Mouse (Mus musculus): ENCODE results near the gene Mpz. TPM values are rescaled to one million over a fixed set of nuclear protein-coding genes. Genes with fewer than 3 reads are reported as not detected.

Gene Mpz
- polyA plus RNA-seq, 1 experiment from 2014 or later: 0.05 TPM

GRCm38 (mm10) chr1:171105226-171105625 is 45.3 kb upstream of the Mpz start:
- H3K36me3 ChIP-seq (replicated peaks; ENCODE audit: insufficient read depth, low read length): no peaks in the 10 kb centered on the region
- no peak overlapping the region for H3K4me3 ChIP-seq (ENCODE audit: low read depth, low read length)
- no peak for ATAC-seq
- H3K9ac ChIP-seq (replicated peaks): no peak overlapping the region
- no peaks in the 10 kb centered on the region for H3K9me3 ChIP-seq (ENCODE audit: low read length)
- no peak for TF ChIP-seq EP300 (IDR thresholded peaks at IDR 0.05; ENCODE audit: low read depth)
- TF ChIP-seq CTCF (IDR thresholded peaks at IDR 0.05; ENCODE audit: low read depth): no peak
- H3K27me3 ChIP-seq (ENCODE audit: insufficient read depth, low read length): no peaks in the 10 kb centered on the region
- no peak overlapping the region for H3K27ac ChIP-seq (ENCODE audit: low read depth)
- 81% methylated on average over 6 of the region's 6 CpGs for WGBS (ENCODE audit: insufficient replicate concordance)
- peaks cover 9% of the 10 kb centered on the region; the same call in 1 of the 2 replicates for H3K4me1 ChIP-seq (ENCODE audit: insufficient read depth)
- H3K4me2 ChIP-seq (ENCODE audit: low read depth, low read length): no peak overlapping the region
- DNase-seq: no peak

- Histone ChIP-seq H3K4me1 (ENCODE audit: insufficient read depth) (peaks cover 24% of the 10 kb centered on the region), H3K9ac (replicated peaks) (no peak overlapping the region), H3K36me3 (replicated peaks; ENCODE audit: insufficient read depth, low read length) (no peaks in the 10 kb centered on the region), H3K4me3 (ENCODE audit: low read depth, low read length) (no peak overlapping the region), H3K27me3 (ENCODE audit: insufficient read depth, low read length) (no peaks in the 10 kb centered on the region), H3K4me2 (ENCODE audit: low read depth, low read length) (no peak overlapping the region), H3K9me3 (ENCODE audit: low read length) (no peaks in the 10 kb centered on the region), H3K27ac (ENCODE audit: low read depth) (peak overlapping the region; percentile 59)
- 48% methylated on average over 9 of the region's 9 CpGs for WGBS (ENCODE audit: insufficient replicate concordance)
- ATAC-seq (peak; percentile 65), DNase-seq (peak; percentile 53)
- TF ChIP-seq CTCF (IDR thresholded peaks at IDR 0.05; ENCODE audit: low read depth) (no peak), EP300 (IDR thresholded peaks at IDR 0.05; ENCODE audit: low read depth) (no peak)
Measured at GRCm38 (mm10) chr1:171109620-171110019, 40.9 kb upstream of the Mpz start.

- no peak for DNase-seq
- 24% methylated on average over 15 of the region's 15 CpGs for WGBS (ENCODE audit: insufficient replicate concordance)
- no peaks in the 10 kb centered on the region for H3K27me3 ChIP-seq (ENCODE audit: insufficient read depth, low read length)
- peaks cover 24% of the 10 kb centered on the region for H3K4me1 ChIP-seq (ENCODE audit: insufficient read depth)
- H3K27ac ChIP-seq (ENCODE audit: low read depth): no peak overlapping the region
- no peak for TF ChIP-seq CTCF (IDR thresholded peaks at IDR 0.05; ENCODE audit: low read depth)
- TF ChIP-seq EP300 (IDR thresholded peaks at IDR 0.05; ENCODE audit: low read depth): no peak
- H3K36me3 ChIP-seq (replicated peaks; ENCODE audit: insufficient read depth, low read length): no peaks in the 10 kb centered on the region
- 0 out of 2 replicates have a peak overlapping the region, but pooled peaks have one; percentile 60 for H3K9ac ChIP-seq (replicated peaks)
- H3K4me2 ChIP-seq (ENCODE audit: low read depth, low read length): peak overlapping the region; percentile 83
- peak overlapping the region; percentile 60 for H3K4me3 ChIP-seq (ENCODE audit: low read depth, low read length)
- no peak for ATAC-seq
- no peaks in the 10 kb centered on the region for H3K9me3 ChIP-seq (ENCODE audit: low read length)
Measured at GRCm38 (mm10) chr1:171110659-171111019, 39.9 kb upstream of the Mpz start.

GRCm38 (mm10) chr1:171111020-171111780 is 39.3 kb upstream of the Mpz start:
- Histone ChIP-seq H3K9ac (replicated peaks) (peak overlapping the region; percentile 60), H3K9me3 (ENCODE audit: low read length) (no peaks in the 10 kb centered on the region), H3K27me3 (ENCODE audit: insufficient read depth, low read length) (no peaks in the 10 kb centered on the region), H3K27ac (ENCODE audit: low read depth) (peak overlapping the region; percentile 71), H3K4me1 (ENCODE audit: insufficient read depth) (peaks cover 27% of the 10 kb centered on the region), H3K4me3 (ENCODE audit: low read depth, low read length) (peak overlapping the region; percentile 60), H3K4me2 (ENCODE audit: low read depth, low read length) (peak overlapping the region; percentile 83), H3K36me3 (replicated peaks; ENCODE audit: insufficient read depth, low read length) (no peaks in the 10 kb centered on the region)
- ATAC-seq (peak; percentile 80), DNase-seq (peak; percentile 94)
- TF ChIP-seq CTCF (IDR thresholded peaks at IDR 0.05; ENCODE audit: low read depth): peak; percentile 99
- TF ChIP-seq EP300 (IDR thresholded peaks at IDR 0.05; ENCODE audit: low read depth): peak; percentile 77; the same call in 1 of the 2 replicates
- WGBS (ENCODE audit: insufficient replicate concordance): under 1% methylated on average over 38 of the region's 38 CpGs

GRCm38 (mm10) chr1:171111781-171112575 is 38.5 kb upstream of the Mpz start:
- Histone ChIP-seq H3K27me3 (ENCODE audit: insufficient read depth, low read length) (no peaks in the 10 kb centered on the region), H3K9ac (replicated peaks) (peak overlapping the region; percentile 60), H3K36me3 (replicated peaks; ENCODE audit: insufficient read depth, low read length) (no peaks in the 10 kb centered on the region), H3K4me1 (ENCODE audit: insufficient read depth) (peaks cover 28% of the 10 kb centered on the region), H3K27ac (ENCODE audit: low read depth) (peak overlapping the region; percentile 71), H3K9me3 (ENCODE audit: low read length) (no peaks in the 10 kb centered on the region), H3K4me2 (ENCODE audit: low read depth, low read length) (peak overlapping the region; percentile 83), H3K4me3 (ENCODE audit: low read depth, low read length) (peak overlapping the region; percentile 60)
- DNase-seq (peak; percentile 50), ATAC-seq (no peak)
- WGBS (ENCODE audit: insufficient replicate concordance): 5% methylated on average over 15 of the region's 15 CpGs
- TF ChIP-seq EP300 (IDR thresholded peaks at IDR 0.05; ENCODE audit: low read depth): no peak
- no peak for TF ChIP-seq CTCF (IDR thresholded peaks at IDR 0.05; ENCODE audit: low read depth)

- H3K9me3 ChIP-seq (ENCODE audit: low read length): no peaks in the 10 kb centered on the region
- H3K9ac ChIP-seq (replicated peaks): no peak overlapping the region
- DNase-seq (no peak), ATAC-seq (no peak)
- H3K4me3 ChIP-seq (ENCODE audit: low read depth, low read length): no peak overlapping the region
- no peak overlapping the region for H3K4me2 ChIP-seq (ENCODE audit: low read depth, low read length)
- H3K36me3 ChIP-seq (replicated peaks; ENCODE audit: insufficient read depth, low read length): no peaks in the 10 kb centered on the region
- H3K27ac ChIP-seq (ENCODE audit: low read depth): peak overlapping the region; percentile 83; the same call in 1 of the 2 replicates
- H3K27me3 ChIP-seq (ENCODE audit: insufficient read depth, low read length): no peaks in the 10 kb centered on the region
- H3K4me1 ChIP-seq (ENCODE audit: insufficient read depth): peaks cover 28% of the 10 kb centered on the region
- WGBS (ENCODE audit: insufficient replicate concordance): 71% methylated on average over 4 of the region's 4 CpGs
- TF ChIP-seq CTCF (IDR thresholded peaks at IDR 0.05; ENCODE audit: low read depth) (no peak), EP300 (IDR thresholded peaks at IDR 0.05; ENCODE audit: low read depth) (no peak)
Measured at GRCm38 (mm10) chr1:171112986-171113385, 37.5 kb upstream of the Mpz start.

Data from liver, postnatal 0 days (tissue).